Mouse (Mus musculus) hindbrain, postnatal 0 days (tissue): ENCODE measurements around the gene Ptgis. TPM values are rescaled to one million over a fixed set of nuclear protein-coding genes. Genes with fewer than 3 reads are reported as not detected.

Experiments
- ATAC-seq: fragments of 200-750 bp; cut with Nextera tagmentation; 2 replicates; pipeline ENCODE4 v1.8.0; 2017; ENCODE audit warnings: mild to moderate bottlenecking, moderate TSS enrichment, moderate library complexity
- DNase-seq: peaks from one replicate; pipeline ENCODE4 v3.0.0-alpha.2; 2015; ENCODE audit warnings: low spot score
- H3K27ac ChIP-seq: fragments of 300-500 bp; sonication (generic); 2 replicates; pipeline ENCODE4 v1.5.1; 2014; ENCODE audit warnings: mild to moderate bottlenecking
- H3K27me3 ChIP-seq: fragments of 300-500 bp; sonication (generic); 2 replicates; pipeline ENCODE4 v1.6.1; 2014; ENCODE audit warnings: low read length, mixed read lengths; ENCODE audit not compliant: insufficient read depth
- H3K36me3 ChIP-seq: fragments of 300-500 bp; sonication (generic); 2 replicates; pipeline ENCODE4 v1.6.1; 2014; ENCODE audit warnings: low read length, mixed read lengths; ENCODE audit not compliant: insufficient read depth
- H3K4me1 ChIP-seq: fragments of 300-500 bp; sonication (generic); 2 replicates; pipeline ENCODE4 v1.6.1; 2014; ENCODE audit warnings: antibody characterized with exemption, low read length, mixed read lengths; ENCODE audit not compliant: insufficient read depth
- H3K4me2 ChIP-seq: fragments of 300-500 bp; sonication (generic); 2 replicates; pipeline ENCODE4 v1.6.1; 2014; ENCODE audit warnings: low read depth, mild to moderate bottlenecking, low read length, moderate library complexity, mixed read lengths
- H3K4me3 ChIP-seq: fragments of 300-500 bp; sonication (generic); 2 replicates; pipeline ENCODE4 v1.5.1; 2014; ENCODE audit warnings: low read length
- H3K9ac ChIP-seq: fragments of 300-500 bp; sonication (generic); replicated peaks from 2 replicates; pipeline ENCODE4 v1.6.1; 2014; ENCODE audit warnings: mild to moderate bottlenecking, low read length, moderate library complexity, mixed read lengths
- H3K9me3 ChIP-seq: fragments of 300-500 bp; sonication (generic); 2 replicates; pipeline ENCODE4 v1.6.1; 2016; ENCODE audit warnings: low read length, mixed read lengths
- CTCF ChIP-seq: IDR thresholded peaks from 2 replicates; pipeline ENCODE4 v1.5.1; 2016; ENCODE audit warnings: antibody characterized with exemption, control low read depth, low read depth
- WGBS: fragments of 180-500 bp; shearing (Covaris S2); extraction: QIAGEN DNeasy Blood & Tissue Kit; methylation state at CpG from one replicate; pipeline ENCODE4 v1.1.7; 2014; 5-methylcytosine and 5-hydroxymethylcytosine counted together
- polyA plus RNA-seq: library from polyadenylated mRNA; unstranded; fragments of >200 nt; fragmentation: Nextera tagmentation; extraction: Ambion mirVana; gene quantifications from 2 replicates; pipeline ENCODE4 v1.2.1, GENCODE M21; 2015
- total RNA-seq: library from RNA; depleted of rRNA; stranded (reverse); fragments of >200 nt; gene quantifications from 2 replicates; pipeline ENCODE4 v1.2.3, GENCODE M21; 2014

Gene Ptgis
- total and polyA plus RNA-seq, 2 experiments from 2014 or later, result 4.4 to 7.7 TPM

- no peak overlapping the region for H3K27ac ChIP-seq
- no peak overlapping the region for H3K4me3 ChIP-seq
- H3K4me1 ChIP-seq, result no peaks in the 10 kb centered on the region
- 94% methylated on average over 1 of the region's 1 CpGs for WGBS
- TF ChIP-seq CTCF, result no peak
- H3K9me3 ChIP-seq, result no peaks in the 10 kb centered on the region
- H3K36me3 ChIP-seq, result no peaks in the 10 kb centered on the region
- DNase-seq (no peak), ATAC-seq (no peak)
- no peak overlapping the region for H3K9ac ChIP-seq
- H3K4me2 ChIP-seq, result no peak overlapping the region
- H3K27me3 ChIP-seq, result no peaks in the 10 kb centered on the region
Observed at GRCm38 (mm10) chr2:167268721-167269120, 28.3 kb upstream of the Ptgis start.

GRCm38 (mm10) chr2:167268411-167268690 is 27.9 kb upstream of the Ptgis start:
- DNase-seq, result no peak
- no peak overlapping the region for H3K27ac ChIP-seq
- WGBS, result 93% methylated on average over 8 of the region's 8 CpGs
- H3K4me3 ChIP-seq, result no peak overlapping the region
- no peak for ATAC-seq
- no peaks in the 10 kb centered on the region for H3K27me3 ChIP-seq
- H3K4me1 ChIP-seq, result no peaks in the 10 kb centered on the region
- no peak overlapping the region for H3K9ac ChIP-seq
- H3K9me3 ChIP-seq, result no peaks in the 10 kb centered on the region
- no peak overlapping the region for H3K4me2 ChIP-seq
- H3K36me3 ChIP-seq, result no peaks in the 10 kb centered on the region
- TF ChIP-seq CTCF, result no peak

DNA sequence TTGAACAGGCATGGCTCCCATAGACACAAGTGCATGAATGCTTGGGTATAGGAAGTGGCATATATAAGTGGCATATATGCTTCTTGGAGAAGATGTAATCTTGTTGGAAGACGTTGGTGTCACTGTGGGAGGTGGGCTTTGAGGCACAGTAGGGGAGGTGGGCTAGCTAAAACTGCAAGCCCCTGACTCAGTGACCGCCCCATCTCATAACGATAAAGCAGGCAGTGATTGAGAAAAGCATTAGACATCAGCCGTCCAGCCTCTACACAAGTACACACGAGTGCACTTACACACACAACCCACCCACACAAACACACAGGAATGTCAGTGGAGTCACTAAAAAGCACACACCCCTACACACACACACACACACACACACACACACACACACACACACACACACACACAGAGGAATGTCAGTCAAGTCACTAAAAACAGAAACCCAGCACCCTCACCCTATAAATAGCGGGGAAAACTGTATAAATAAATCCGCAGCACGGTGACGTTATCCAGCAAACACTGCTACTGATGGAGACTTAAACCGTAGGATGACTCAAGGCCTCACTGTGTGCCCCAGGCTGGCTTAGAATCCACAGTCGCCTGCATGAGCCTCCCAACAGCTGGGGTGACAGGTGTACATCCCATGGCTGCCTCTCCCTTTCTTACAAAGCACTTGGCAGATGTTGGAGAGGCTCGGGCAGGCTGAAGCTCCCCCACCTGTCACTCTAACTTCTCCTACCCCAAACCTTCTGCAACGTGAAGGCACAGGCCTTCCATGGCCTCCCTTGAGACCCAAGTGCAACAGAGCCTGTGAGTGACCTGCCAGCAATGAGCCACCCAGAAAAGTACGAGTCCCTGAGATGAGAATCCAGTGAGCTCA is 27.4 kb upstream of the Ptgis start:
- Histone ChIP-seq H3K27me3 (no peaks in the 10 kb centered on the region), H3K27ac (no peak overlapping the region), H3K4me2 (no peak overlapping the region), H3K36me3 (no peaks in the 10 kb centered on the region), H3K9me3 (no peaks in the 10 kb centered on the region), H3K4me3 (no peak overlapping the region), H3K4me1 (no peaks in the 10 kb centered on the region), H3K9ac (no peak overlapping the region)
- no peak for DNase-seq
- TF ChIP-seq CTCF, result no peak
- ATAC-seq, result no peak
- WGBS, result 77% methylated on average over 14 of the region's 14 CpGs

- Histone ChIP-seq H3K4me1 (no peaks in the 10 kb centered on the region), H3K9ac (no peak overlapping the region), H3K27me3 (no peaks in the 10 kb centered on the region), H3K27ac (no peak overlapping the region), H3K9me3 (no peaks in the 10 kb centered on the region), H3K4me2 (no peak overlapping the region), H3K4me3 (no peak overlapping the region), H3K36me3 (no peaks in the 10 kb centered on the region)
- 94% methylated on average over 9 of the region's 10 CpGs for WGBS
- no peak for TF ChIP-seq CTCF
- ATAC-seq, result no peak
- DNase-seq, result no peak
Observed at GRCm38 (mm10) chr2:167266231-167266630, 25.8 kb upstream of the Ptgis start.

- 68% methylated on average over 4 of the region's 5 CpGs for WGBS
- no peak for TF ChIP-seq CTCF
- no peak overlapping the region for H3K4me2 ChIP-seq
- no peak for ATAC-seq
- no peaks in the 10 kb centered on the region for H3K4me1 ChIP-seq
- DNase-seq, result no peak
- no peaks in the 10 kb centered on the region for H3K36me3 ChIP-seq
- no peak overlapping the region for H3K4me3 ChIP-seq
- H3K9ac ChIP-seq, result no peak overlapping the region
- H3K9me3 ChIP-seq, result no peaks in the 10 kb centered on the region
- no peak overlapping the region for H3K27ac ChIP-seq
- no peaks in the 10 kb centered on the region for H3K27me3 ChIP-seq
Observed at GRCm38 (mm10) chr2:167265806-167266205, 25.4 kb upstream of the Ptgis start.

DNA sequence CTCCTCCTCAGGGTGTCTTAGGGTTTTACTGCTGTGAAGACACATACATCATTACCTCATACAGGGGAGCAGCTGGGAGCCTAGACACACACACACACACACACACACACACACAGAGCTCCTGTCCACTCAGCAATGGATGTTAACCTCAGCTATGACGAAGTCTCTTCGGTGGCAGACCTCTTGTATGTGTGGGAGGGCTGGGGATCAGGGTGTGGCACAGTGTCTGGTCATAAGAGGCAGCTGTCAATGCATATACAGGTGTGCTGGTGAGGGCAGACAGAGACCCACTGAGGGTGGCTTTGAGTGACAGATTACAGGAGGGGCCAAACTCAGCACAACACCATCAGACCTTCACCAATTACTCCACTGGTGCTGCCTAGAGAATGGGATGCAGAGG is 24.6 kb upstream of the Ptgis start:
- ATAC-seq (no peak), DNase-seq (no peak)
- no peaks in the 10 kb centered on the region for H3K36me3 ChIP-seq
- no peaks in the 10 kb centered on the region for H3K9me3 ChIP-seq
- H3K9ac ChIP-seq, result no peak overlapping the region
- H3K4me1 ChIP-seq, result no peaks in the 10 kb centered on the region
- no peak overlapping the region for H3K4me2 ChIP-seq
- no peak overlapping the region for H3K4me3 ChIP-seq
- no peak overlapping the region for H3K27ac ChIP-seq
- 82% methylated on average over 2 of the region's 2 CpGs for WGBS
- TF ChIP-seq CTCF, result no peak
- no peaks in the 10 kb centered on the region for H3K27me3 ChIP-seq

GRCm38 (mm10) chr2:167263931-167264330 is 23.5 kb upstream of the Ptgis start:
- H3K9me3 ChIP-seq, result no peaks in the 10 kb centered on the region
- ATAC-seq (no peak), DNase-seq (no peak)
- no peak overlapping the region for H3K4me2 ChIP-seq
- no peak for TF ChIP-seq CTCF
- H3K27me3 ChIP-seq, result no peaks in the 10 kb centered on the region
- no peak overlapping the region for H3K4me3 ChIP-seq
- H3K27ac ChIP-seq, result no peak overlapping the region
- no peaks in the 10 kb centered on the region for H3K36me3 ChIP-seq
- 86% methylated on average over 11 of the region's 11 CpGs for WGBS
- H3K4me1 ChIP-seq, result no peaks in the 10 kb centered on the region
- no peak overlapping the region for H3K9ac ChIP-seq
